Mouse (Mus musculus): ENCODE measurements at regions not wholly inside any gene's neighbourhood (a gene's known extent, or its start where the extent isn't known, plus 50 kb on each side); places are given as distances from the start of the nearest gene placed in this dataset.

- DNase-seq (ENCODE audit: low spot score) = peak; percentile 7
These were observed 106.0 kb upstream of the Sh3bp4 start for GRCm38 (mm10) chr1:88964045-88964747.

- DNase-seq (ENCODE audit: low spot score) = no peak
These were observed 103.8 kb upstream of the Sh3bp4 start for GRCm38 (mm10) chr1:88966416-88966815.

GRCm38 (mm10) chr1:88968142-88968541, 102.1 kb upstream of the Sh3bp4 start:
- DNase-seq (ENCODE audit: low spot score) = no peak

- no peak for DNase-seq (ENCODE audit: low spot score)
These were observed 101.2 kb upstream of the Sh3bp4 start for GRCm38 (mm10) chr1:88969016-88969415.

GRCm38 (mm10) chr1:88969630-88970029, 100.6 kb upstream of the Sh3bp4 start:
- no peak for DNase-seq (ENCODE audit: low spot score)

GRCm38 (mm10) chr1:88976101-88976500, 94.1 kb upstream of the Sh3bp4 start:
- no peak for DNase-seq (ENCODE audit: low spot score)

GRCm38 (mm10) chr1:88988011-88988695, 82.1 kb upstream of the Sh3bp4 start:
- DNase-seq (ENCODE audit: low spot score) = no peak

- no peak for DNase-seq (ENCODE audit: low spot score)
These were observed 75.5 kb upstream of the Sh3bp4 start for GRCm38 (mm10) chr1:88994588-88995331.

- no peak for DNase-seq (ENCODE audit: low spot score)
These were observed 74.3 kb upstream of the Sh3bp4 start for GRCm38 (mm10) chr1:88995945-88996344.

- no peak for DNase-seq (ENCODE audit: low spot score)
These were observed 73.6 kb upstream of the Sh3bp4 start for GRCm38 (mm10) chr1:88996657-88997056.

GRCm38 (mm10) chr1:88997847-88998246, 72.4 kb upstream of the Sh3bp4 start:
- DNase-seq (ENCODE audit: low spot score) = no peak

GRCm38 (mm10) chr1:89002326-89002725, 67.9 kb upstream of the Sh3bp4 start:
- DNase-seq (ENCODE audit: low spot score) = no peak

GRCm38 (mm10) chr1:89003752-89004151, 66.5 kb upstream of the Sh3bp4 start:
- DNase-seq (ENCODE audit: low spot score) = no peak

- no peak for DNase-seq (ENCODE audit: low spot score)
These were observed 62.7 kb upstream of the Sh3bp4 start for GRCm38 (mm10) chr1:89007476-89007875.

- no peak for DNase-seq (ENCODE audit: low spot score)
These were observed 60.0 kb upstream of the Sh3bp4 start for GRCm38 (mm10) chr1:89010170-89010569.

- DNase-seq (ENCODE audit: low spot score) = no peak
These were observed 58.8 kb upstream of the Sh3bp4 start for GRCm38 (mm10) chr1:89011454-89011853.

GRCm38 (mm10) chr1:89015385-89015784, 54.8 kb upstream of the Sh3bp4 start:
- DNase-seq (ENCODE audit: low spot score) = no peak

- DNase-seq (ENCODE audit: low spot score) = no peak
These were observed 54.4 kb upstream of the Sh3bp4 start for GRCm38 (mm10) chr1:89015845-89016244.

- DNase-seq (ENCODE audit: low spot score) = no peak
These were observed 50.3 kb upstream of the Sh3bp4 start for GRCm38 (mm10) chr1:89019778-89020373.

Data from layer of hippocampus, adult 11-12 months (tissue).